Mouse (Mus musculus) left cerebral cortex, adult 8-10 months (tissue): ENCODE data around the gene E2f2. TPM values are rescaled to one million over a fixed set of nuclear protein-coding genes. Genes with fewer than 3 reads are reported as not detected.

ENCODE experiments used
- DNase-seq, 2 experiments: peaks; one replicate each; pipeline ENCODE4 v3.0.0; 2022; ENCODE audit warnings: low spot score in 2 of 2
- total RNA-seq, 4 experiments: library from RNA; stranded (reverse); gene quantifications; 2 replicates each; pipeline ENCODE4 v1.2.4; 2022

The E2f2 gene
- total RNA-seq, 4 experiments from 2014 or later = 0.37 to 1.3 (median 0.48) TPM

- no peak for DNase-seq
Measured at GRCm38 (mm10) chr4:136240123-136240522, 67.9 kb downstream of the E2f2 start.

- DNase-seq = no peak
Measured at GRCm38 (mm10) chr4:136240955-136241354, 68.8 kb downstream of the E2f2 start.

- DNase-seq = no peak
Measured at GRCm38 (mm10) chr4:136242065-136242703, 70.0 kb downstream of the E2f2 start.

GRCm38 (mm10) chr4:136242728-136243127, 70.5 kb downstream of the E2f2 start:
- DNase-seq = no peak

GRCm38 (mm10) chr4:136244208-136244607, 72.0 kb downstream of the E2f2 start:
- no peak for DNase-seq

Other genes with a start within 250 kb of the E2f2 start
- gene Hmgcl, start 225.9 kb upstream of the E2f2 start, total RNA-seq = 10 to 100 TPM; 35.7 to 39.3 (median 37.6) TPM
- 10 to 100 TPM; 21.7 to 26.5 (median 23.4) TPM for gene Gale, start 208.7 kb upstream of the E2f2 start, total RNA-seq
- 10 to 100 TPM; 77.5 to 92.7 (median 82.3) TPM for gene Lypla2, start 199.8 kb upstream of the E2f2 start, total RNA-seq
- 10 to 100 TPM; 82.0 to 99.8 (median 91.3) TPM for gene Pithd1, start 185.1 kb upstream of the E2f2 start, total RNA-seq
- 10 to 100 TPM; 28.3 to 29.0 (median 28.6) TPM for gene Eloa, start 150.6 kb upstream of the E2f2 start, total RNA-seq
- gene Rpl11, start 119.0 kb upstream of the E2f2 start, total RNA-seq = 100 to 1,000 TPM; 194 to 341 (median 271) TPM
- 10 to 100 TPM; 34.7 to 39.3 (median 38.4) TPM for gene Id3, start 28.9 kb upstream of the E2f2 start, total RNA-seq
- gene Asap3, start 34.0 kb downstream of the E2f2 start, total RNA-seq = 1 to 10 TPM; 2.5 to 4.5 (median 3.3) TPM
- gene Tcea3, start 75.3 kb downstream of the E2f2 start, total RNA-seq = under 1 TPM; 0.52 to 0.93 (median 0.70) TPM
- 10 to 100 TPM; 42.5 to 54.8 (median 50.8) TPM for gene Zfp46, start 112.3 kb downstream of the E2f2 start, total RNA-seq
- 10 to 100 TPM; 78.9 to 93.4 (median 89.9) TPM for gene Hnrnpr, start 138.5 kb downstream of the E2f2 start, total RNA-seq